Mouse (Mus musculus): ENCODE measurements around the gene Gtf2f2. TPM values are rescaled to one million over a fixed set of nuclear protein-coding genes. Genes with fewer than 3 reads are reported as not detected.

The Gtf2f2 gene
- polyA plus RNA-seq, 1 experiment, result 30.2 TPM

DNA sequence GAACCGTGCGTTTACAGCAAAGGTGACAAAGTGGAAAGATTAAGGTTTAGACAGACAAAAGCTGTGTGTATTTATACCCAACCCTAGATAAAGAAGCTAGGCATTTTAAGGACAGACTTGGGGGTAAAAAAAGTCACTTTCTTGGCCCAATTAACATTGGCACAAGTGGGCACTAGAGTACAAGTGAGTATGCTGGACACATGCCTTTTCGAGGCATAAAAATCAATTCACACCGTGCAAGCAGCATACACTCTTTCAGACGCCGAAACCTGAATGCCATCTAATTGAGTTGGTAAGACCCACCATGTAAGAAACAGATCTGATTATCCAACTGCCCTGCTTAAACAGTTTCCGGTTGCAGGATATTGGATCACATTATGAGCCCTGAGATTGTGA lies 395 bp upstream of the Gtf2f2 start:
- Histone ChIP-seq H3K79me2 (ENCODE audit: control insufficient read depth, insufficient read depth) (peaks cover 46% of the 10 kb centered on the region), H3K36me3 (ENCODE audit: control insufficient read depth, insufficient read depth) (peaks cover 19% of the 10 kb centered on the region), H3ac (ENCODE audit: control insufficient read depth, insufficient read length, low read depth) (no peak overlapping the region), H3K4me3 (ENCODE audit: insufficient read depth, poor library complexity, severe bottlenecking) (no peak overlapping the region), H3K27me3 (ENCODE audit: control insufficient read depth, insufficient read depth, insufficient read length) (no peaks in the 10 kb centered on the region), H3K79me3 (ENCODE audit: low read depth) (peaks cover 36% of the 10 kb centered on the region)
- no peak for TF ChIP-seq USF1 (IDR thresholded peaks at IDR 0.05; ENCODE audit: low read depth)
- TF ChIP-seq FOSL1 (IDR thresholded peaks at IDR 0.05; ENCODE audit: insufficient read depth, low read length, poor library complexity, severe bottlenecking), result no peak

- TF ChIP-seq USF1 (IDR thresholded peaks at IDR 0.05; ENCODE audit: low read depth) (no peak), CTCF (IDR thresholded peaks at IDR 0.05; ENCODE audit: control insufficient read depth, insufficient read depth, insufficient read length) (no peak), MAX (IDR thresholded peaks at IDR 0.05) (no peak), MYOG (IDR thresholded peaks at IDR 0.05; ENCODE audit: control insufficient read depth, extremely low read depth, insufficient read length) (no peak), MYOD1 (IDR thresholded peaks at IDR 0.05; ENCODE audit: control insufficient read depth, insufficient read length, low read depth) (no peak), CEBPB (IDR thresholded peaks at IDR 0.05; ENCODE audit: low read depth) (no peak), FOSL1 (IDR thresholded peaks at IDR 0.05; ENCODE audit: insufficient read depth, low read length, poor library complexity, severe bottlenecking) (no peak)
- no peak overlapping the region for H3ac ChIP-seq (ENCODE audit: control insufficient read depth, insufficient read length, low read depth)
- H3K4me3 ChIP-seq (ENCODE audit: insufficient read depth, poor library complexity, severe bottlenecking), result peak overlapping the region; percentile 86
- no peaks in the 10 kb centered on the region for H3K27me3 ChIP-seq (ENCODE audit: control insufficient read depth, insufficient read depth, insufficient read length)
- H3K79me2 ChIP-seq (ENCODE audit: control insufficient read depth, insufficient read depth), result peaks cover 65% of the 10 kb centered on the region
- peaks cover 23% of the 10 kb centered on the region for H3K36me3 ChIP-seq (ENCODE audit: control insufficient read depth, insufficient read depth)
- H3K79me3 ChIP-seq (ENCODE audit: low read depth), result peaks cover 53% of the 10 kb centered on the region
These were observed 1.5 kb downstream of the Gtf2f2 start for GRCm38 (mm10) chr14:76009185-76009584.

DNA sequence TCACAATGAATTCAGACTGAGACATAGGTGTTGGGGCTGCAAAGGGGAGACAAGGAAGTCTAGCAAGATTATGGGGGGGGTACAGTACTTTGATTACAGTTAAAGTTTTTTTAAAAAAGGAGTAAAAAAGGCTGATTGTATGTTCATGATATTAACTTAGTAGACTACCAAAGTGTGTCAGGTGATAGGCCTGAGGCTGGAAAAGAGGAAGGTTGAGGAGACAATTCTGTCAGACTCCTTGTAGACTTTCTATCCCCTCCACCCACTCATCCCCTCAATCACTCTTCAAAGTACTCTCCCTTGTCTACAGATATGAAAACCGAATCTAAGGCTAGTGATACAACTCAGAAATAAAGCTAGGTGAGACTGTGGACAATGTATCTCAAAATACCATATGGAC lies 2.5 kb downstream of the Gtf2f2 start:
- peaks cover 26% of the 10 kb centered on the region for H3K36me3 ChIP-seq (ENCODE audit: control insufficient read depth, insufficient read depth)
- H3K79me2 ChIP-seq (ENCODE audit: control insufficient read depth, insufficient read depth), result peaks cover 75% of the 10 kb centered on the region
- no peak overlapping the region for H3K4me3 ChIP-seq (ENCODE audit: insufficient read depth, poor library complexity, severe bottlenecking)
- no peak for TF ChIP-seq CTCF (IDR thresholded peaks at IDR 0.05; ENCODE audit: control insufficient read depth, insufficient read depth, insufficient read length)
- no peaks in the 10 kb centered on the region for H3K27me3 ChIP-seq (ENCODE audit: control insufficient read depth, insufficient read depth, insufficient read length)
- no peak overlapping the region for H3ac ChIP-seq (ENCODE audit: control insufficient read depth, insufficient read length, low read depth)
- peaks cover 57% of the 10 kb centered on the region for H3K79me3 ChIP-seq (ENCODE audit: low read depth)

GRCm38 (mm10) chr14:76005011-76005410 lies 5.7 kb downstream of the Gtf2f2 start:
- Histone ChIP-seq H3K79me3 (ENCODE audit: low read depth) (peaks cover 76% of the 10 kb centered on the region), H3ac (ENCODE audit: control insufficient read depth, insufficient read length, low read depth) (no peak overlapping the region), H3K4me3 (ENCODE audit: insufficient read depth, poor library complexity, severe bottlenecking) (no peak overlapping the region), H3K36me3 (ENCODE audit: control insufficient read depth, insufficient read depth) (peaks cover 29% of the 10 kb centered on the region), H3K27me3 (ENCODE audit: control insufficient read depth, insufficient read depth, insufficient read length) (no peaks in the 10 kb centered on the region), H3K79me2 (ENCODE audit: control insufficient read depth, insufficient read depth) (peaks cover 100% of the 10 kb centered on the region)
- TF ChIP-seq MAX (IDR thresholded peaks at IDR 0.05), result no peak
- no peak for TF ChIP-seq MYOG (IDR thresholded peaks at IDR 0.05; ENCODE audit: control insufficient read depth, extremely low read depth, insufficient read length)
- no peak for TF ChIP-seq CEBPB (IDR thresholded peaks at IDR 0.05; ENCODE audit: low read depth)
- no peak for TF ChIP-seq MYOD1 (IDR thresholded peaks at IDR 0.05; ENCODE audit: control insufficient read depth, insufficient read length, low read depth)
- no peak for TF ChIP-seq USF1 (IDR thresholded peaks at IDR 0.05; ENCODE audit: low read depth)
- TF ChIP-seq CTCF (IDR thresholded peaks at IDR 0.05; ENCODE audit: control insufficient read depth, insufficient read depth, insufficient read length), result no peak
- TF ChIP-seq FOSL1 (IDR thresholded peaks at IDR 0.05; ENCODE audit: insufficient read depth, low read length, poor library complexity, severe bottlenecking), result no peak

DNA sequence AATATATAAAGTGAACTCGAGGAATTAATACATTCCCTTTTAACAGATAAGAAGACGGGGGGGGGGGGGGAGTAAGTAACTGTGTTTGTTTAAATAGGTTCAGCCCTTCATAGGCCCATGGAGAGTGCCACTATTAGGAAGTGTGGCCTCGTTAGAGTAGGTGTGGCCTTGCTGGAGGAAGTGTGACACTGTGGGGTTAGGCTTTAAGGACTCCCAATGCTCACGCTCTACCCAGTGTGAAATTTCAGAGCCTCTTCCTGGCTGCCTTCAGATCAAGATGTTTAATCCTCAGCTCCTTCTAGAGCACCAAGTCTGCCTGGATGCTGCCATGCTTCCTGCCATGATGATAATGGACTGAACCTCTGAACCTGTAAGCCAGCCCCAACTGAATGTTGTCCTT lies 8.9 kb downstream of the Gtf2f2 start:
- H3K36me3 ChIP-seq (ENCODE audit: control insufficient read depth, insufficient read depth), result peaks cover 10% of the 10 kb centered on the region
- H3ac ChIP-seq (ENCODE audit: control insufficient read depth, insufficient read length, low read depth), result no peak overlapping the region
- no peak overlapping the region for H3K4me3 ChIP-seq (ENCODE audit: insufficient read depth, poor library complexity, severe bottlenecking)
- TF ChIP-seq MYOG (IDR thresholded peaks at IDR 0.05; ENCODE audit: control insufficient read depth, extremely low read depth, insufficient read length) (no peak), MYOD1 (IDR thresholded peaks at IDR 0.05; ENCODE audit: control insufficient read depth, insufficient read length, low read depth) (no peak), USF1 (IDR thresholded peaks at IDR 0.05; ENCODE audit: low read depth) (no peak), FOSL1 (IDR thresholded peaks at IDR 0.05; ENCODE audit: insufficient read depth, low read length, poor library complexity, severe bottlenecking) (no peak), CEBPB (IDR thresholded peaks at IDR 0.05; ENCODE audit: low read depth) (no peak), MAX (IDR thresholded peaks at IDR 0.05) (no peak), CTCF (IDR thresholded peaks at IDR 0.05; ENCODE audit: control insufficient read depth, insufficient read depth, insufficient read length) (no peak)
- H3K79me2 ChIP-seq (ENCODE audit: control insufficient read depth, insufficient read depth), result peaks cover 99% of the 10 kb centered on the region
- H3K27me3 ChIP-seq (ENCODE audit: control insufficient read depth, insufficient read depth, insufficient read length), result no peaks in the 10 kb centered on the region
- H3K79me3 ChIP-seq (ENCODE audit: low read depth), result peaks cover 71% of the 10 kb centered on the region

GRCm38 (mm10) chr14:75998082-75998481 lies 12.6 kb downstream of the Gtf2f2 start:
- H3K79me2 ChIP-seq (ENCODE audit: control insufficient read depth, insufficient read depth), result peaks cover 92% of the 10 kb centered on the region
- H3K4me3 ChIP-seq (ENCODE audit: insufficient read depth, poor library complexity, severe bottlenecking), result no peak overlapping the region
- TF ChIP-seq FOSL1 (IDR thresholded peaks at IDR 0.05; ENCODE audit: insufficient read depth, low read length, poor library complexity, severe bottlenecking) (no peak), CTCF (IDR thresholded peaks at IDR 0.05; ENCODE audit: control insufficient read depth, insufficient read depth, insufficient read length) (no peak), USF1 (IDR thresholded peaks at IDR 0.05; ENCODE audit: low read depth) (no peak), CEBPB (IDR thresholded peaks at IDR 0.05; ENCODE audit: low read depth) (no peak), MAX (IDR thresholded peaks at IDR 0.05) (no peak), MYOD1 (IDR thresholded peaks at IDR 0.05; ENCODE audit: control insufficient read depth, insufficient read length, low read depth) (no peak), MYOG (IDR thresholded peaks at IDR 0.05; ENCODE audit: control insufficient read depth, extremely low read depth, insufficient read length) (no peak)
- no peaks in the 10 kb centered on the region for H3K27me3 ChIP-seq (ENCODE audit: control insufficient read depth, insufficient read depth, insufficient read length)
- no peak overlapping the region for H3ac ChIP-seq (ENCODE audit: control insufficient read depth, insufficient read length, low read depth)
- peaks cover 16% of the 10 kb centered on the region for H3K36me3 ChIP-seq (ENCODE audit: control insufficient read depth, insufficient read depth)
- peaks cover 54% of the 10 kb centered on the region for H3K79me3 ChIP-seq (ENCODE audit: low read depth)
